Mouse (Mus musculus) T-cell, adult 66 days (primary cell): ENCODE data around the gene Pes1. TPM values are rescaled to one million over a fixed set of nuclear protein-coding genes. Genes with fewer than 3 reads are reported as not detected.

Experiments used
- total RNA-seq, 2 experiments: library from RNA; stranded (reverse); gene quantifications; 3 replicates in 1 of 2; 4 replicates in 1 of 2; pipeline ENCODE4 v1.2.4; 2023

Gene Pes1
- 10 to 100 TPM; 66.0 to 70.9 TPM for total RNA-seq

DNA sequence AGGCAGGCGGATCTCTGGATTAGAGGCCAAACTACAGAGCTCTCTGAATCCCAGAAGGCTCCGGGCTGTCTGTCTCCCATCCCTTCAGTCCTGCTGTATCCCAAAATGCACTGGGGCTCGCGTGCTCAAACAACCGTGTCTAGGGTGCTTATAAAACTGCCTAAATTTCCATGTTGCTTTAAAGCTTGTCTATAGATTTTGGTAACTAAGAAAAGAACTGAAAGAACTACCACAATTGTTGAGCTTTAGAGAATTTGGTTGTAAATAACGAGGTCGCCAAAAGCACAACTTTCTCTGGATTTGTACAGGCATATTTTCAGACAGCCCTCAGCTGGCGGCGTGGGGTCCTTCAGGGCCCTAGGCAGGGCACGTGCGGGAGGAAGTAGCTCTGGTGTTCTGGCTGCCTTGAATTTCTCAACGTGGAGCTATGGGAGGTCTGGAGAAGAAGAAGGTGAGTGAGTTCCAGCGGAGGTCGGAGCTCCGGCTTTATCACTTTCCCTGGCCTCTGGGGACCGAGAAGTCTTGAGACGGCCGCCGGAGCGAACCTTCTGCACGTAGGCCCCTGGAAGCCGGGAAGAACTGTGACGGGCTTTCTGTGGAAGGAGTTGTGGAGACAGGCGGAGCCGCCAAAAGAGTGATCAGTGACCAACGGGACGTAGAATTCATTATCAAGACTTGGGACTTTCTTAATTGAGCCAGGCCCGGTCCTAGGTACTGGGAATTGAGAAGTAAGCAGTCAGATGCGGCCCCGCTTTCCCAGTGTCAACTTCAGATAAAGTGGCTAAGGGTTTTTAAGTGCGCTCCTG, at the start of gene Pes1:
Gene Pes1 (plus strand): TSS at position 366 of the 806 bp plus-strand sequence.

DNA sequence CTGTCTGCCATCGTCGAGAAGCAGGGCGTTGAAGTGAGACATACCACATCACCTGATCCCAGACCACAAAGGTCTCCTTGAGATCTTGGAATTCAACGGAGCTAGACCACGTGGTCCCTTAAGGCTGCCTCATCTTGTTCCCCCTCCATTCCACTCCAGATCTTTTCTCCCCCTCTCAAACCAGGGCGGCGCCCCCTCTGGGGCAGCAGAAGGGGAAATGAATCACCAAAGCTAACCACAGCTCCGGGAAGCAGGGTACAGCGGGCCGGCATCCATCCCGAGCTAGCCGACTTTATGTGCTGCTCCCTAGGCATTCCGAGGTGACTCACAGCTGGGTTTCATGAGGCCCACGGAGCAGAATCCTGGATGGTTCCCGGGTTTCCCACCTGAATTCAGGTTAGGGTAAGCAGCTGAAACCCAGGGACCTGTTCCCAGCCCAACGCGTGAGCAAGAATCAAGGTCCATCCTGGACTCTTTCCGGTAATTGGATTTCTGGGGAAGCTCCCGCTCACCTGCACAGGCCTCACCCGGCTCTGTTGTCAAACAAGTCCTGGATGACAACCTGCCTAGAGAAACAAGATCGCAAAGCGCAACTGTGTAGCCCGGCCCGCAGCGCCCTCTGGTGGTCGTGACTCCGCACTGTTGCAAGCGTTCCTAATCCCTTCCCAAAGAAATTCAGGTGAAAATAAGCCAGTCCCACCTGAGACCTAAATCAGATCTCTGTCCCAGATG, 49.5 kb upstream of the Pes1 start, which contains the start of gene Slc35e4:
Gene Slc35e4 (minus strand): TSS at position 556 of the 732 bp plus-strand sequence.

DNA sequence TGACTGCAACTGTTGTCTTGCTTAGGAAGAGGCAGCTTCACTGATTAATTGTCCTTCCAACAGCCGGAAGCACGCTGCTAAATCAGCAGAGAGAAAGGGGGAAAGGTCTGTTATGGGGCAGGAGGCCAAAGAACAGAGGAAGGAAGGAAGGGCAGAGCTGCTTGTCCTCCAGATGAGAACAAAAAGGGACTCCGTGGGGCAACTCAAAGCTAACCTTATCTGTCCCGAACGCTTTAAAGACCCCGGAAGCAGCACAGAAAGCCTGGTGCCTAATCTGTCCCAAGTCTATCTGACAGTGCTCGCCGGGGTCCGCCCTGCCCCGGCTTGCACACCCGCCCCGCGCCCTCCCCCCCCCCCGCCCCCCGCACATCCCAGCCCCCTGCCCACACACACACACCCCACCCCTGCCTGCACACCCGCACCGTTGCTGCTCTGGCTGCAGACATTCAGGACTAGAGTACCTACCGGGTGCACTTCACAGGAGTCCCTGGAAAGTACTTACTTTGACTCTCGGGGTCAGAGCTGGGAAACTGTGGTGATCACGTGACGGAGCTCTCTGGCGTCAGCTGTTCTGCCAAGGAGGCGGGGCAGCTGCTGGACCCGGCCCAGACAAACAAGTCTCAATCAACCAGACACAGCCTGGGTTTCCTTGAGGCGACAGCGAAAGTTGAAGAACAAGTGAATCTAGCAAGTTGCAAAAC, 32.1 kb upstream of the Pes1 start, which contains the start of gene Tcn2:
Gene Tcn2 (minus strand): TSS at position 649 of the 701 bp plus-strand sequence.

DNA sequence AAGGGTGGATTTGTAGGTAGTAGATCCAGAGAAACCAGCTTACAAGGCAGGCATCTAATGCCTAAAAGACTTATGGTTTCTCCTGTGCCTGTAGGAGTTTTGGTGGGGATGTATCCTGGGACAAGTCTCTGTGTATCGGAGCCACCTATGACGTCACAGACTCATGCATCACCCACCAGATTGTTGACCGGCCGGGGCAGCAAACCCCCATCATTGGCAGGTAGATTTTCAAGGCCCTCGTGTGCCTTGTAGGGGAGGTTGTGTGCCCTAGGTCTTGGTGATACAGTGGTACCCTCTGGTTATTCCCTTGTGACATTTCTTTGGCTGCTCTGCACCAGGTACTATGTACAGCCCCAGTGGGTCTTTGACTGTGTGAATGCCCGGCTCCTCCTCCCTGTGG, 12.9 kb downstream of the Pes1 start, which contains the start of gene 4930556J24Rik:
Gene 4930556J24Rik (minus strand): TSS at position 101 of the 400 bp plus-strand sequence.

DNA sequence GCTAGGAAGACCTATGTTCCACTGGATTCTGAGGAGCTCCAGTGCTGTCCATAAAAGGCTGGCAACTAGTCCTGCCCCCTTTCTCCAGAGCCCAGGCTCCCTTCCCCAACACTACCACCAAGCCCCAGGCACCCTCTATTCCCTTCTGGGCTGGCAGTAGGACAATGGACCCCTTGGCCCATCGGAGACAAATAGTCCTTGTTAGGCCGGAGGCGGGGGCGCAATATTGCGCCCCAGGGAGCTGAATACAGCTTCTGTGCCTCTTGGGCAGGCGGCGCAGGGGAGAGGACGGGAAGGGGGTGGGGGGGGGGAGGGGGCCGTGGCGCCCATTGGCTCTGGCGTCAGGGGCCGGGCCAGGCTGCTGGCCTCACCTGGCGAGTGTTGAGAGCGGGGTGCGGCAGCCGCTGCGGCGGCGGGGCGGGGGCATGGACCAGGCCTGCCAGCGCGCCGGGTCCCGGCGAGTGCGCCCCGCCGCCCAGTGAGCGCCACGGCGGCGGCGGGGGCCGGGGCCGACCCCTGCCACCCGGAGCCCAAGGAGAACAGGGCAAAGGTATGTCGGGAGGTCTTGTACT, 19.6 kb downstream of the Pes1 start, which contains the start of gene Gal3st1:
Gene Gal3st1 (plus strand): TSS at position 346 of the 572 bp plus-strand sequence.

Other genes with a start within 250 kb of the Pes1 start
- not detected for gene Osbp2, start 100.1 kb upstream of the Pes1 start, total RNA-seq
- not detected for gene 4921536K21Rik, start 68.9 kb upstream of the Pes1 start, total RNA-seq
- gene Dusp18, start 68.7 kb upstream of the Pes1 start, total RNA-seq = under 1 TPM; 0.62 to 0.79 TPM
- 1 to 10 TPM; 3.2 to 3.8 TPM for gene Slc35e4, start 49.3 kb upstream of the Pes1 start, total RNA-seq
- 10 to 100 TPM; 10.1 to 12.0 TPM for gene Tcn2, start 31.8 kb upstream of the Pes1 start, total RNA-seq
- gene 4930556J24Rik, start 12.8 kb downstream of the Pes1 start, total RNA-seq = not detected
- gene Gal3st1, start 19.7 kb downstream of the Pes1 start, total RNA-seq = not detected
- gene Sec14l4, start 67.5 kb downstream of the Pes1 start, total RNA-seq = not detected
- gene Sec14l3, start 100.9 kb downstream of the Pes1 start, total RNA-seq = not detected
- gene Mtfp1, start 131.5 kb downstream of the Pes1 start, total RNA-seq = 1 to 10 TPM; 1.3 to 1.6 TPM
- 1 to 10 TPM; 1.4 to 1.5 TPM for gene Sec14l2, start 159.4 kb downstream of the Pes1 start, total RNA-seq
- gene Rnf215, start 171.2 kb downstream of the Pes1 start, total RNA-seq = 10 to 100 TPM; 23.2 to 26.3 TPM
- 1 to 10 TPM; 5.7 to 7.2 TPM for gene Ccdc157, start 196.3 kb downstream of the Pes1 start, total RNA-seq
- 10 to 100 TPM; 51.6 to 67.0 TPM for gene Sf3a1, start 196.4 kb downstream of the Pes1 start, total RNA-seq
- gene Tbc1d10a, start 222.8 kb downstream of the Pes1 start, total RNA-seq = 10 to 100 TPM; 60.5 to 64.0 TPM